Mouse (Mus musculus) intestine, embryonic 15.5 days (tissue): ENCODE results near the gene Sfi1. TPM values are rescaled to one million over a fixed set of nuclear protein-coding genes. Genes with fewer than 3 reads are reported as not detected.

Source experiments
- ATAC-seq: fragments of 200-750 bp; cut with Nextera tagmentation; 2 replicates; pipeline ENCODE4 v1.8.0; 2017; ENCODE audit warnings: moderate TSS enrichment, moderate library complexity
- H3K27ac ChIP-seq: fragments of 300-500 bp; sonication (generic); 2 replicates; pipeline ENCODE4 v1.5.1; 2015; ENCODE audit warnings: mild to moderate bottlenecking, inconsistent platforms
- H3K27me3 ChIP-seq: fragments of 300-500 bp; sonication (generic); replicated peaks from 2 replicates; pipeline ENCODE4 v1.6.1; 2015; ENCODE audit warnings: inconsistent platforms
- H3K36me3 ChIP-seq: fragments of 300-500 bp; sonication (generic); 2 replicates; pipeline ENCODE4 v1.6.1; 2015; ENCODE audit warnings: inconsistent platforms
- H3K4me1 ChIP-seq: fragments of 300-500 bp; sonication (generic); replicated peaks from 2 replicates; pipeline ENCODE4 v1.6.1; 2015; ENCODE audit warnings: inconsistent platforms
- H3K4me2 ChIP-seq: fragments of 300-500 bp; sonication (generic); replicated peaks from 2 replicates; pipeline ENCODE4 v1.6.1; 2015; ENCODE audit warnings: mild to moderate bottlenecking, inconsistent platforms
- H3K4me3 ChIP-seq: fragments of 300-500 bp; sonication (generic); replicated peaks from 2 replicates; pipeline ENCODE4 v1.5.1; 2015; ENCODE audit warnings: inconsistent platforms
- H3K9ac ChIP-seq: fragments of 300-500 bp; sonication (generic); 2 replicates; pipeline ENCODE4 v1.6.1; 2015; ENCODE audit warnings: inconsistent platforms
- H3K9me3 ChIP-seq: fragments of 300-500 bp; sonication (generic); 2 replicates; pipeline ENCODE4 v1.6.1; 2016; ENCODE audit warnings: inconsistent platforms
- WGBS: fragments of 180-500 bp; shearing (Covaris S2); methylation state at CpG from one replicate; pipeline ENCODE4 v1.1.7; 2015; 5-methylcytosine and 5-hydroxymethylcytosine counted together
- polyA plus RNA-seq: library from polyadenylated mRNA; unstranded; fragments of >200 nt; fragmentation: Nextera tagmentation; extraction: Ambion mirVana; gene quantifications from 2 replicates; pipeline ENCODE4 v1.2.1, GENCODE M21; 2015

The Sfi1 gene
- polyA plus RNA-seq = 12.3 and 13.0 TPM in 2 replicates

DNA sequence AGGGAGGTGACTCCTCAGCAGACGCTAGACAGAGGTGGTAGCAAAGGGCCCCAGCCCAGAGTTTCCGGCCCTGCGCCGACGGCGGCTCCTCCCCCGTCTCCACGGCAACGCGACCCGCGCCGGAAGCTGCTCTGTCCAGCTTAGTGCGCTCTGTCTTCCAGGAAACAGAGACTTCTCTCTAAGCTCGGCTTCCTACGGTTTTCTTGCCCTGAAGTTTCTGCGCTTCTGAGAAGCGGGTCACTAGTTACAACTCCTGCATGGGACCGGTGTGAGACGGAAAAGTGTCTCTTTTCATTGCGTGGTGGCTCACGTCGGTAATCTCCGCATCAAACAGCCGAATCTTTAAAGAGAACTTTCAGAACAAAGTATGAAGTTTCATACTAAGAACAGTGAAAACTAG lies at the start of gene Sfi1:
TSS of gene Sfi1 (minus strand) at position 101 of the 400 bp plus-strand sequence.
- Histone ChIP-seq H3K36me3 (no peaks in the 10 kb centered on the region), H3K4me3 (no peak within 1 kb of the TSS), H3K4me2 (no peak within 1 kb of the TSS), H3K27me3 (no peaks in the 10 kb centered on the region), H3K9ac (no peak within 1 kb of the TSS), H3K4me1 (no peaks in the 10 kb centered on the region), H3K27ac (no peak within 1 kb of the TSS), H3K9me3 (no peaks in the 10 kb centered on the region)
- no peak for ATAC-seq
- 84% methylated on average over 25 of the region's 25 CpGs for WGBS

DNA sequence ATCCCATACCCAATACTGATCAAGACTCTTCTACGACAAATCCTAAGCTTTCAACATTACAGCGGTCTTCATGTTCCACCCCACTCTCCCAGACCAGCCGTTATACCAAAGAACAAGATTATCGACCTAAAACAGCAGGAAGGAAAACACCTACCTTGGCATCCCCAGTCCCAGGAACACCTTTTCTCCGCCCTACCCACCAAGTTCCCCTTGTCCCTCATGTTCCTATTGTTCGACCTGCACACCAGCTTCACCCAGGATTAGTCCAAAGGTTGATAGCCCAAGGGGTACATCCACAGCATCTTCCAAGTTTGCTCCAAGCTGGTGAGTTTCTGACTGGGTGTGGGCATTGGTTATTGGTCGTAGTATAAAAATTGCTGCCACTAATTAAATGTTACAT lies 49.1 kb upstream of the Sfi1 start:
- Histone ChIP-seq H3K4me2 (no peak overlapping the region), H3K9me3 (peaks cover 3% of the 10 kb centered on the region; the same call in 1 of the 2 replicates), H3K4me3 (no peak overlapping the region), H3K36me3 (peaks cover 37% of the 10 kb centered on the region), H3K27me3 (no peaks in the 10 kb centered on the region), H3K9ac (no peak overlapping the region), H3K4me1 (no peaks in the 10 kb centered on the region), H3K27ac (no peak overlapping the region)
- WGBS = 93% methylated on average over 7 of the region's 7 CpGs
- ATAC-seq = no peak

DNA sequence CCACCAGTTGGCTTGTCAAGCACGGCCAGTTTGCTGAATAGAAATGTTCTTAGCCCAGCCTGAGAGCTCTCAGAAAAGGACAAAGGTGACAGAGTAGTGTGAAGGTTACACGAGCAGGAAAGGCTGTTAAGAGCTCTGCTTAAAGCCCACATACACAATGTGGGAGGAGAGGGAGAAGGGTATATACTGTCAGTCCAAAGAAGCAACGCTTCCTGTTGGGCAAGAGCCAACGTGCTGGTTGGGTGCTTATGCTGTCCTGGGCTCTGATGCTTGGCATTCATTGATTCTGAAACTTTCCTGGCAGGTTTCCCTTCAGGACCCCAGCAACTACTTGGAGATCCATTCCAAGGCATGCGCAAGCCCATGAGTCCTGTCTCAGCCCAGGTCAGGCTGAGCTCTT lies 42.0 kb upstream of the Sfi1 start:
- no peak overlapping the region for H3K4me2 ChIP-seq
- H3K4me1 ChIP-seq = no peaks in the 10 kb centered on the region
- H3K27ac ChIP-seq = no peak overlapping the region
- H3K9me3 ChIP-seq = no peaks in the 10 kb centered on the region
- no peaks in the 10 kb centered on the region for H3K27me3 ChIP-seq
- H3K9ac ChIP-seq = no peak overlapping the region
- peaks cover 32% of the 10 kb centered on the region for H3K36me3 ChIP-seq
- WGBS = 87% methylated on average over 5 of the region's 5 CpGs
- no peak overlapping the region for H3K4me3 ChIP-seq
- no peak for ATAC-seq

DNA sequence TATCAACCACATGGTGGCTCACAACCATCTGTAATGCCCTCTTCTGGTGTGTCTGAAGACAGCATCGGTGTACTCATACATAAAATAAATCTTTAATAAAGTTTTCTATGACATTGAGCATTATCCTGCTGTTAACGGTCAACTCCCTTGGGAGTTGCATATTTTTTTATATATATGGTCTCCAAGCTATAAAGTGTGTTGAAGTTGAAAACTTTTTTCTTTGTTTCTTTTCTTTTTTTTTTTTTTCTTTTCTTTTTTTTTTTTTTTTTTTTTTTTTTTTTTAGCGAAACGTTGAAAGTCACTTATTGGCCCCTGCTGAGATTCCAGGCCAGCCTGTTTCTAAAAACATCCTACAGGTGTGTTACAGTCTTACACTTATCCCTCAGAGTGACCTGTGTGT lies 40.4 kb upstream of the Sfi1 start:
- no peak for ATAC-seq
- H3K4me3 ChIP-seq = no peak overlapping the region
- 92% methylated on average over 4 of the region's 4 CpGs for WGBS
- H3K27ac ChIP-seq = no peak overlapping the region
- no peak overlapping the region for H3K4me2 ChIP-seq
- peaks cover 28% of the 10 kb centered on the region for H3K36me3 ChIP-seq
- H3K9ac ChIP-seq = no peak overlapping the region
- H3K4me1 ChIP-seq = no peaks in the 10 kb centered on the region
- no peaks in the 10 kb centered on the region for H3K27me3 ChIP-seq
- H3K9me3 ChIP-seq = no peaks in the 10 kb centered on the region

DNA sequence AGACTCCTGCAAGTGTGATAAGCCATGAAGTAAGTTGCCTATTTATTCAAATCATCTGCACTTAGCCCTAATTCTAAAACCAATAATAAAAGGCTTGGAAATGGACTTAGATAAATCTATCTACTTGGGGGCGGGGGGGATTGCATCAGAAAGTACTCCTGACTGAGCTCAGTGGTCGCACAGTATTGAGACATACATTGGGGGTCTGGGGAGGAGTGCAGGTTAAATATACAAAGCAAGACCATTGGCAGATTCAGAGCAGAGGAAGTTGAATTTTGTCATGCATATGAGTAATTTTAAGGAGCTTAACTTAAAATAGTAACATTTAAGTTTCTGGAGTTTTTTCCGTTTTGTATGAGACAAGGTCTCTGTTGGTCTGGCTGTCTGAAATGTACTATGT lies 39.0 kb upstream of the Sfi1 start:
- no peaks in the 10 kb centered on the region for H3K4me1 ChIP-seq
- no peaks in the 10 kb centered on the region for H3K27me3 ChIP-seq
- H3K9me3 ChIP-seq = no peaks in the 10 kb centered on the region
- peaks cover 29% of the 10 kb centered on the region for H3K36me3 ChIP-seq
- no peak overlapping the region for H3K4me2 ChIP-seq
- no peak overlapping the region for H3K4me3 ChIP-seq
- H3K27ac ChIP-seq = no peak overlapping the region
- 79% methylated on average over 3 of the region's 3 CpGs for WGBS
- no peak for ATAC-seq
- no peak overlapping the region for H3K9ac ChIP-seq

DNA sequence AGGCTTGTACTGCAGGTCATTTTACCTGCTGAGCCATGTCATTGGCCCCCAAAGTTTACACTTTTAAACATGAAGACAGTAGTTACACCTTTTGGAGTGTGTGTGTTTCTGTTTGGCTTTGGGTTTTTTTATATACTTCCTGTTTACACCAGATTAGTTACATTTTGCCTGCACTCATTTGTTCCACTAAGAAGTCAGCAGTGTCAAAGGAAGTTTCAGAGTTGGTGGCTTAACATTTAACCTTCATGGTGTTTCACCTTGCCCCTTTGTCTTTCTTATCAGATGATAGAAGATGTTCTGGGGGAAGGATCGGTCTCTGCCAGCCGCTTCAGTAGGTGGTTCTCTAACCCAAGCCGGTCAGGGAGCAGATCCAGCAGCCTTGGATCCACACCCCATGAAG lies 33.9 kb upstream of the Sfi1 start:
- Histone ChIP-seq H3K9me3 (no peaks in the 10 kb centered on the region), H3K4me1 (no peaks in the 10 kb centered on the region), H3K4me2 (no peak overlapping the region), H3K9ac (no peak overlapping the region), H3K36me3 (peaks cover 31% of the 10 kb centered on the region), H3K4me3 (no peak overlapping the region), H3K27ac (no peak overlapping the region), H3K27me3 (no peaks in the 10 kb centered on the region)
- 88% methylated on average over 3 of the region's 3 CpGs for WGBS
- no peak for ATAC-seq

DNA sequence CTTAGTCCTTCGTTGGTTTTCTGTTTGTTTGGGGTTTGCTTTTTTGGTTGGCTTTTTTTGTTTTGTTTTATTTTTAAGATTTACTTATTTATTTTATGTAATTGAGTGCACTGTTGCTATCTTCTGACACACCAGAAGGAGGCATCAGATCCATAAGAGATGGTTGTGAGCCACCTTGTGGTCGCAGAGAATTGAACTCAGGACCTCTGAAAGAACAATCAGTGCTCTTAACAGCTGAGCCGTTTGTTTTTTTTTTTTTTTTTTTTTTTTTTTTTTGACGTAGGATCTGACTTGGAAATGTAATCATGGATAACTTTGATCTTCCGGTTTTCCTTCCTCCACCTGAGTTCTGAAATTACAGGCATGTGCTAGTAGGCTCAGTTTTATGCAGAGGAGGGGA lies 29.8 kb upstream of the Sfi1 start:
- Histone ChIP-seq H3K36me3 (peaks cover 25% of the 10 kb centered on the region), H3K27me3 (no peaks in the 10 kb centered on the region), H3K4me3 (no peak overlapping the region), H3K27ac (no peak overlapping the region), H3K4me2 (no peak overlapping the region), H3K4me1 (no peaks in the 10 kb centered on the region), H3K9ac (no peak overlapping the region), H3K9me3 (no peaks in the 10 kb centered on the region)
- WGBS = 70% methylated on average over 5 of the region's 5 CpGs
- ATAC-seq = no peak

DNA sequence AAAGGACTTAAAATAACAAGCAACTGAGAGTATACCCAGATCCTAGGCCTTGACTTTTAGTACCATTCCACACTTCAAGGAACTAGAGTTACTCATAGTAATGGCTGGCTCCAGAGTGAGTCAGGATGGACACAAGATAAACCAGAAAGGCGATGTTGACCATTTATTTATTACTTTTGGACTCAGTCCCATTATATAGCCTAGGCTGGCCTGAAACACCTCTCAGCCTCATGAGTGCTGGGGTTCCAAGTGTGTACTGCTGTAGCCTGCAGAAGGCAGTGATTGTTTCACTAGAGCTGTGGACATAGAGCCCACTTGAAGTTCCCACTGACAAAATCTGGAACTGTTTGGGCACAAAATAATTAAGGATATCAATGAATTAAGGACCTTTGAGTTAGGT lies 19.3 kb upstream of the Sfi1 start:
- ATAC-seq = no peak; the same call in 1 of the 2 replicates
- peaks cover 24% of the 10 kb centered on the region; the same call in 1 of the 2 replicates for H3K36me3 ChIP-seq

DNA sequence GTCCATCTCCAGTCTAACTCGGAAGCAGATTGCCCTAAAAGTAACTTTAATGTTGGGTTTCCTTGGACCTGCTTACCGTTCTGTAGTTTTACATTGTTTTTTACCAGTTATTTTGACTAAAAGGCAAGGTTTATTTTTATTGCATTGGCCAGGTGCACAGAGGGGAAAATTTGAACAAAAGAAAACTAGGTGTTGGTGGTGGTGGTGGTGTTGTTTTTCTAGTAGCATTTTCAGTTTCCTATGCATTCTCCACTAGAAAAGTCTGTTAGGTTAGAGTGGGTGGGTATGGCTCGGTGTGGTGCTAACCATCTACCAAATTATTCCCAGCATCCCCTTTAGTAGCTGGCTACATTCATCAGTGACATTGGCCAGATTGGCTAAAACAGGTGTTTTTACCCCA lies 13.5 kb upstream of the Sfi1 start:
- Histone ChIP-seq H3K27ac (no peak overlapping the region), H3K4me3 (no peak overlapping the region), H3K9ac (no peak overlapping the region), H3K27me3 (no peaks in the 10 kb centered on the region), H3K36me3 (0 out of 2 replicates have a peak, but pooled peaks cover 8% of the 10 kb centered on the region), H3K4me1 (no peaks in the 10 kb centered on the region), H3K4me2 (no peak overlapping the region), H3K9me3 (no peaks in the 10 kb centered on the region)
- 95% methylated on average over 3 of the region's 3 CpGs for WGBS
- ATAC-seq = no peak

More for the DNA sequence above, 19.3 kb upstream of the Sfi1 start:
- Histone ChIP-seq H3K27ac (no peak overlapping the region), H3K4me1 (no peaks in the 10 kb centered on the region), H3K9me3 (no peaks in the 10 kb centered on the region), H3K4me3 (no peak overlapping the region), H3K9ac (no peak overlapping the region), H3K27me3 (no peaks in the 10 kb centered on the region), H3K4me2 (no peak overlapping the region)
- 75% methylated on average over 1 of the region's 1 CpGs for WGBS

DNA sequence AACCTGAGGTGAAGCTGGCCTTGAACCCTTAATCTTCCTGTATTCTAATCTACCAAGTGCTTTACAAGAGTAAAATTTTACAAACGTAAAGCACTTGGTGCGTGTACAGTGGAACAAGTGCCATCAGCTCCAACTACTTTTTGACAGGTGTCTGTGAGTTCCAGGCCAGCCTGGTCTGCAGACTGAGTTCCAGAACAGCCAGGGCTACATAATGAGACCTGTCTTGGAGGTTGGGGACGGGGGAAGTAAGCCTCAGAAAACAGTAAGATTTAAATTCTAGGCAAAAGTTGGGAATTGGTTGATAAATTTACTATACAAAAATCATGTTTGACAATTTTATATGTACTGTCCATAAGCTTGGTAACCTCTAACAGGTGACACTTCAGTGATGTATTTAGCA lies 11.9 kb upstream of the Sfi1 start:
- no peaks in the 10 kb centered on the region for H3K27me3 ChIP-seq
- no peaks in the 10 kb centered on the region for H3K9me3 ChIP-seq
- 0 out of 2 replicates have a peak, but pooled peaks cover 5% of the 10 kb centered on the region for H3K36me3 ChIP-seq
- no peak for ATAC-seq
- H3K4me2 ChIP-seq = no peak overlapping the region
- H3K9ac ChIP-seq = no peak overlapping the region
- H3K4me1 ChIP-seq = no peaks in the 10 kb centered on the region
- H3K4me3 ChIP-seq = no peak overlapping the region
- 92% methylated on average over 3 of the region's 3 CpGs for WGBS
- H3K27ac ChIP-seq = no peak overlapping the region

DNA sequence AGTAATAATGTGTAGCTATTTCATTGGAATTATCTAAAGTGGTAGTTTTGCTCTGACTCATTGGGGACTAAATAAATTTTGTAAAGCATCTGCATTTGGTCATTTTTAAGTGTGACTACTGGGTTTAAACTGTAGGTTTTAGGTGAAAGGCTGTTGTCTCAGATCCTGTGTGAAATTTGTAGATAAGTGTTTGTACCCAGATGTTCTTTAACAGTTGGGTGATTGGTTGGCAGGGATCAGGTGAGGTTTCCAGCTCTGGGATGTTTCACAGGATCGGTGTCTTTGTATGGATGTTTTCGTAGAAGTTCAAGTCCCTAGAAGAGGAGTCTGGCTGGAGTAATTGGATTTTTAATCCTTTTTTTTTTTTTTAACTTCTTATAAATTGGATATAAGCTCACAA lies 10.5 kb upstream of the Sfi1 start:
- no peak for ATAC-seq
- H3K27me3 ChIP-seq = no peaks in the 10 kb centered on the region
- WGBS = 83% methylated on average over 2 of the region's 2 CpGs
- H3K4me3 ChIP-seq = no peak overlapping the region
- peak overlapping the region; percentile 20 for H3K4me2 ChIP-seq
- H3K4me1 ChIP-seq = no peaks in the 10 kb centered on the region
- H3K27ac ChIP-seq = no peak overlapping the region
- H3K36me3 ChIP-seq = 0 out of 2 replicates have a peak, but pooled peaks cover 3% of the 10 kb centered on the region
- no peak overlapping the region for H3K9ac ChIP-seq
- H3K9me3 ChIP-seq = no peaks in the 10 kb centered on the region

DNA sequence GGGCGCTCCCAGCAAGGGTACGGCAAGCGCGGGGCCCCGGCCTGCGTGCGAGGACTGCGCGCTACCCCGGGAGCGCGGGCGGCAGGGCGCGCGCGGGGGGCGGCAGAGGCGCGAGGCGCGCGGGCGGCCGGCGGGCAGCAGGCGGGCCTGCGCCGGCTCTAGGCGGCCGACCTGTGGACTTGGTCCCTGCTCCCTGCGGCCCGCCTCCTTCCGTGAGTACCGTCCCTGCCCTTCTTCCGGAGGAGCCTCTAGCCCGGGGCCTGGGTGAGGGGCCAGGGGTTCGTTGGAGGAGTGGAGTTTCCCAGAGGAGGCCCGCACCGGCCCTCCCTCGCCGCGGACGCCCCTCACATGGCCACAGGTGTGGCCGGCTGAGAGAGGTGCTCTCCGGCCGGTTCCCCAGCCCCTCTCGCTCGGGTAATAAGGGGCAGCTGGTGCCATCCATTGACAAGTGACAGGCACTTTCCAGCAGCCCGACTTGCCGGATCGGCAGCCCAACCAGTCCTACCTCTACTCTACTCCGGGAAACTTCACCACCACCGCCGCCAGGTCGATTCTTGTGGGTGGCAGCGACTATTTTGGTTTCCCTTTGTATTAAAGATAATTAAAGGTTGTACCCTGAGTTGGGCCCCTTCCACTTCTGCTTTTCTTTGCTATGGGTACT lies 9.6 kb upstream of the Sfi1 start:
- Histone ChIP-seq H3K9me3 (no peaks in the 10 kb centered on the region), H3K4me3 (peak overlapping the region; percentile 38), H3K27ac (peak overlapping the region; percentile 1; the same call in 1 of the 2 replicates), H3K4me1 (no peaks in the 10 kb centered on the region), H3K4me2 (peak overlapping the region; percentile 20), H3K9ac (peak overlapping the region; percentile 34), H3K36me3 (0 out of 2 replicates have a peak, but pooled peaks cover 3% of the 10 kb centered on the region), H3K27me3 (no peaks in the 10 kb centered on the region)
- ATAC-seq = peak; percentile 81
- WGBS = under 1% methylated on average over 50 of the region's 57 CpGs

DNA sequence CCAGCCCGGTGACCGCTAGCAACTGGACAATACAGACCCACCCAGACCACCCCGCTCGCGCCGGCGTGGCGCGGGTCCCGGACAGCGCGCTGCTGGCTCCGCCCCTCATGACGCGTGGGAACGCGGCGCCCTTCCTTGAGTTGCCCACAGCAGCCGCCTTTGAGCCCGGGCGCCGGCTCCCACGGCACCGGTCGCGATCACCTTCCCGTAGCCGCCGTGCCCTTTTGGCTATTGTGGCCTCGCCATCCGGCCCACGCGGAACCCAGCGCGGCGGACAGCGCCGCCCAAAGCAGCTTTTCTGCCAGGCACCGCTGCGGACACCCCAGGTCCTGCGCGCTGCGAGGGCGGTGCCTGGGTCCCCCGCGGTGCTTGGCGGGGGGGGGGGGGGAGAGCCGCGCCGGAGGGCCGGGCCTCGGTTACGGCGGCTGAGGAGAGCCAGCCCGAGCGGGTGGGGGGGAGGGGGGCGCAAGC lies 9.0 kb upstream of the Sfi1 start, which contains the start of gene Eif4enif1:
TSS of gene Eif4enif1 (plus strand) at position 162 of the 471 bp plus-strand sequence.
- Histone ChIP-seq H3K9ac (peak within 1 kb of the TSS; percentile 34), H3K4me3 (peak within 1 kb of the TSS; percentile 38), H3K27me3 (no peaks in the 10 kb centered on the region), H3K9me3 (no peaks in the 10 kb centered on the region), H3K36me3 (0 out of 2 replicates have a peak, but pooled peaks cover 3% of the 10 kb centered on the region), H3K4me1 (no peaks in the 10 kb centered on the region), H3K27ac (peak within 1 kb of the TSS; percentile 1; the same call in 1 of the 2 replicates), H3K4me2 (peak within 1 kb of the TSS; percentile 20)
- peak; percentile 88 for ATAC-seq
- WGBS = under 1% methylated on average over 34 of the region's 57 CpGs
